Mouse (Mus musculus) heart, embryonic 15.5 days (tissue): ENCODE measurements around the gene Zfp865. TPM values are rescaled to one million over a fixed set of nuclear protein-coding genes. Genes with fewer than 3 reads are reported as not detected.
"Not testable (repeated sequence)": the region's sequence is repeated elsewhere in the genome, so short reads cannot be mapped to it uniquely, and the experiment has no call there.

Experiments
- ATAC-seq: fragments of 200-750 bp; cut with Nextera tagmentation; replicated peaks from 2 replicates; pipeline ENCODE4 v1.8.0; 2017; ENCODE audit warnings: low read depth, moderate TSS enrichment; ENCODE audit not compliant: insufficient number of reproducible peaks, insufficient read depth, low FRiP score
- H3K27ac ChIP-seq: fragments of 300-500 bp; sonication (generic); 2 replicates; pipeline ENCODE4 v1.5.1; 2015; ENCODE audit warnings: mild to moderate bottlenecking, inconsistent platforms
- H3K27me3 ChIP-seq: fragments of 300-500 bp; sonication (generic); 2 replicates; pipeline ENCODE4 v1.6.1; 2015; ENCODE audit warnings: inconsistent platforms
- H3K36me3 ChIP-seq: fragments of 300-500 bp; sonication (generic); 2 replicates; pipeline ENCODE4 v1.6.1; 2015; ENCODE audit warnings: mild to moderate bottlenecking, inconsistent platforms
- H3K4me1 ChIP-seq: fragments of 300-500 bp; sonication (generic); replicated peaks from 2 replicates; pipeline ENCODE4 v1.6.1; 2015; ENCODE audit warnings: inconsistent platforms
- H3K4me2 ChIP-seq: fragments of 300-500 bp; sonication (generic); 2 replicates; pipeline ENCODE4 v1.6.1; 2015; ENCODE audit warnings: inconsistent platforms, mild to moderate bottlenecking, moderate library complexity
- H3K4me3 ChIP-seq: fragments of 300-500 bp; sonication (generic); 2 replicates; pipeline ENCODE4 v1.5.1; 2015; ENCODE audit warnings: mild to moderate bottlenecking, inconsistent platforms
- H3K9ac ChIP-seq: fragments of 300-500 bp; sonication (generic); 2 replicates; pipeline ENCODE4 v1.6.1; 2015; ENCODE audit warnings: mild to moderate bottlenecking, inconsistent platforms
- H3K9me3 ChIP-seq: fragments of 300-500 bp; sonication (generic); replicated peaks from 2 replicates; pipeline ENCODE4 v1.6.1; 2016; ENCODE audit warnings: inconsistent platforms
- WGBS: fragments of 180-500 bp; shearing (Covaris S2); methylation state at CpG from one replicate; pipeline ENCODE4 v1.1.7; 2015; ENCODE audit warnings: mixed read lengths; 5-methylcytosine and 5-hydroxymethylcytosine counted together
- polyA plus RNA-seq: library from polyadenylated mRNA; unstranded; fragments of >200 nt; fragmentation: Nextera tagmentation; extraction: Ambion mirVana; gene quantifications from 2 replicates; pipeline ENCODE4 v1.2.1, GENCODE M21; 2015

The Zfp865 gene
- polyA plus RNA-seq, 1 experiment from 2014 or later, result 3.3 TPM

DNA sequence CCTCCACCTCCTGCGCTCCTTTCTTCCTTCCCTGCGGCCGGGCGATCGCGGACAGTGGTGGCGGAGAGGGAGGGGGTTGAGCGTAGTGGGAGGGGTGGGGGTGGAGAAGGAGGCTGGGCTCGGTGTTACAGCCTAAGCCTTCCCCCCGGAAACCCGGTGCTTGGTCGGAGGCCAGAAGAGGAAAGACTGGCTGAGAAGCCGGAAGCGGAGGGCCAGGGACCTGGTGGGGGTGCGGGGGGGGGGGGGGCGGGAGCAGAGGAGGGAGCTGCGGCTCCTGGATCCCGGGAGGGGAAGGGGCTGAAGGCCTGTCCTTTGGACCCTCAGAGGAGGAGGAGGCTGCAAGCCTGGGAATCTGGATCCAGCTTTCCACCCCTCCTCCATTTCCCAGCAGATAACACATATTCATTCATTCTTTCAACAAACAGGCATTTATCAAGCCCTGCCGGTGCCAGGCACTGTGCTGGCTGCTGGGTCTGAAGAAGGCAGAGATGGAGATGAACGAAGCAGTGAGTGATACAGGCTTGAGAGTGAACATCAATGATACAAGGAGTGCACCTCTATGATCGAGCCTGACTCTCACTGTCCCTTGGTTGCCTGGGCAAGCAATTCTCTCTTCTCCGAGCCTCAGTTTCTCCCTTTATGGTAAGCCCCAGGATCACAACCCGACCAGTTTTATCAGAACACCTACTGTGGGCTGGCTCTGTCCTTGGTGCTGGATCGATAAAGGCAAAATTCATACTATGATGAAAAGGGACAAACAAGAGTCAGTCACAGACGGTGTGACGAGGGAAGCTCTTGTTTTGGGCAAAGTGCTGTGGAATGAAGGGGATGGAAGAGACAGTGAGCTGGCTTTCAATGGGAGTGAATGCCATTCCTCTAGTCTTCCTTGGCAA is 23.9 kb upstream of the Zfp865 start, which contains the start of gene Zfp579:
Gene Zfp579 (minus strand): TSS at position 156 of the 893 bp plus-strand sequence.
- Histone ChIP-seq H3K9me3 (no peaks in the 10 kb centered on the region), H3K4me3 (peak within 1 kb of the TSS; percentile 71), H3K27ac (peak within 1 kb of the TSS; percentile 59), H3K27me3 (peaks cover 20% of the 10 kb centered on the region), H3K9ac (peak within 1 kb of the TSS; percentile 75), H3K4me2 (peak within 1 kb of the TSS; percentile 82), H3K4me1 (peaks cover 27% of the 10 kb centered on the region), H3K36me3 (peaks cover 22% of the 10 kb centered on the region)
- 8% methylated on average over 14 of the region's 26 CpGs for WGBS
- ATAC-seq, result peak; percentile 76

DNA sequence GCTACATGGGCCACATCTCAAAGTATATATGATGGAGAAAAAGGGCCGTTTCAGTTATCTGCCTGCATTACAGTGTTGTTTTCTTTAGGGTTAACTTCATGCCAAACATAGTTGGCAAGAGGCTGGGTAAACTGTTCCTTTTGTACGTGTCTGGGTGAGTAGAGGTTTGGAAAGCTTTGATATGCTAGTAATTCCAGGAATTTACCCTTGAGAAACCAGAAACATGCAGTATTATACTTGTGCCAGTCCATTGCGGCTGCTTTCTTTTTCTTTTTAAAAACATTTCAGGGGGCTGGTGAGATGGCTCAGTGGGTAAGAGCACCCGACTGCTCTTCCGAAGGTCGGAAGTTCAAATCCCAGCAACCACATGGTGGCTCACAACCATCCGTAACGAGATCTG is 23.2 kb upstream of the Zfp865 start:
- Histone ChIP-seq H3K4me2 (peak overlapping the region; percentile 82), H3K27ac (peak overlapping the region; percentile 59; the same call in 1 of the 2 replicates), H3K4me3 (peak overlapping the region; percentile 71), H3K9ac (no peak overlapping the region), H3K36me3 (peaks cover 22% of the 10 kb centered on the region), H3K27me3 (peaks cover 20% of the 10 kb centered on the region), H3K9me3 (no peaks in the 10 kb centered on the region), H3K4me1 (peaks cover 27% of the 10 kb centered on the region)
- ATAC-seq, result no peak
- 54% methylated on average over 8 of the region's 8 CpGs for WGBS

DNA sequence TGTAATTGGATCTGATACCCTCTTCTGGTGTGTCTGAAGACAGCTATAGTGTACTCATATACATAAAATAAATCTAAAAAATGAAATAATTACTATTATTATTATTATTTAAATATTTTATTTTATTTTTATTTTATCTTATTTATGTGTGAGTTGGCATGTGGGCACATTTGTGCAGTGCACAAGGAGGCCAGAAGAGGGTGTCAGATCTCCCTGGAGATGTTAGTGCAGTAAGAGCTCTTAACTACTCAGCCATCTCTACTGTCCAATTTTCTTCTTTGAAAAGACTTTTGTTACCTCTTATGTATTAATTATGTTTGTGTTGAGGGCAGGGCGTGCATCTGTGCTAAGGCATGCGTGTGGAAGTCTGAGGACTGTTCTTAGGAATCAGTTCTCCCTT is 20.3 kb upstream of the Zfp865 start:
- H3K4me2 ChIP-seq, result no peak overlapping the region
- WGBS, result 61% methylated on average over 2 of the region's 2 CpGs
- no peaks in the 10 kb centered on the region for H3K9me3 ChIP-seq
- no peak for ATAC-seq
- no peaks in the 10 kb centered on the region for H3K27me3 ChIP-seq
- H3K4me1 ChIP-seq, result peaks cover 14% of the 10 kb centered on the region
- H3K9ac ChIP-seq, result no peak overlapping the region
- no peaks in the 10 kb centered on the region for H3K36me3 ChIP-seq
- H3K4me3 ChIP-seq, result no peak overlapping the region
- H3K27ac ChIP-seq, result no peak overlapping the region

DNA sequence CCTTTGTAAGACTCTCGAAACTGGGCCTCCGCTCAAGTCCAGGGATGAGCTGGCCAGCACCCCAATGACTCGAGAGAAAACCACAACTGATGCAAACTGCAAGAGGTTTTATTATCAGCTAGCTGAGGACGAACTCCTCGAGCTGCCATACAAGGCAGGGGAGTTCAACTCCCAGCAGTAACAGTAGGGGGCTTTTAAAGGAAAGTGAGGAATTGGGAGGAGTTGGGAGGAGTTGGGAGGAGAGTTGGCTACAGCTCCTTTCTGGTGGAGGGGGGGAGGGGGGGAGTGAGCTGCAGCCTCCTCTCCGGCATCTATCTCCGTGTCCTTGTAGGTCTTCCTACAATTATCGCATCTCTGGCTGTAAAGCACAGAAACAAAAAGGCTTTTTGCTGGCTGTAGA is 17.3 kb upstream of the Zfp865 start:
- not testable (repeated sequence) for H3K4me2 ChIP-seq, H3K27ac ChIP-seq, H3K27me3 ChIP-seq, H3K4me1 ChIP-seq, ATAC-seq, H3K4me3 ChIP-seq, H3K9ac ChIP-seq, H3K9me3 ChIP-seq
- peaks cover 18% of the 10 kb centered on the region for H3K36me3 ChIP-seq
- 60% methylated on average over 8 of the region's 8 CpGs for WGBS

DNA sequence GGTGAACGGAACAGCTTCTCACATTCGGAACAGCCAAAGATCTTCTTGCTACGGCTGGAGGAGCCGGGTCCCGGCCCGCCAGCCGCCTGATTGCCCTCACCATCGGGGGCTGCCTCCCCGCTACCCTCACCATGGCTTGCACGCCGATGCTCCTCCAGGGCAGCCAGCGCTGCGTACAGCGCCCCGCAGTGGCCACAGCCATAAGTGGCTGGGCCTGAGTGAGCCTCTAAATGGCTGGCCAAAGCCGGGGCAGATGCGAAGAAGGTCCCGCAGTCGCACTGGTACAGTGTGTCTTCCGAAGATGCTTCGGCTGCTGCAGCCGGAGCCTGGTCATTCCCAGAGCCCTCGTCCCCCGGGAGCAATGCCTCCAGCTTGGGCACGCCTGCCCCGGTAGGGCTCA is 11.9 kb upstream of the Zfp865 start:
- 95% methylated on average over 26 of the region's 26 CpGs for WGBS
- no peak for ATAC-seq

DNA sequence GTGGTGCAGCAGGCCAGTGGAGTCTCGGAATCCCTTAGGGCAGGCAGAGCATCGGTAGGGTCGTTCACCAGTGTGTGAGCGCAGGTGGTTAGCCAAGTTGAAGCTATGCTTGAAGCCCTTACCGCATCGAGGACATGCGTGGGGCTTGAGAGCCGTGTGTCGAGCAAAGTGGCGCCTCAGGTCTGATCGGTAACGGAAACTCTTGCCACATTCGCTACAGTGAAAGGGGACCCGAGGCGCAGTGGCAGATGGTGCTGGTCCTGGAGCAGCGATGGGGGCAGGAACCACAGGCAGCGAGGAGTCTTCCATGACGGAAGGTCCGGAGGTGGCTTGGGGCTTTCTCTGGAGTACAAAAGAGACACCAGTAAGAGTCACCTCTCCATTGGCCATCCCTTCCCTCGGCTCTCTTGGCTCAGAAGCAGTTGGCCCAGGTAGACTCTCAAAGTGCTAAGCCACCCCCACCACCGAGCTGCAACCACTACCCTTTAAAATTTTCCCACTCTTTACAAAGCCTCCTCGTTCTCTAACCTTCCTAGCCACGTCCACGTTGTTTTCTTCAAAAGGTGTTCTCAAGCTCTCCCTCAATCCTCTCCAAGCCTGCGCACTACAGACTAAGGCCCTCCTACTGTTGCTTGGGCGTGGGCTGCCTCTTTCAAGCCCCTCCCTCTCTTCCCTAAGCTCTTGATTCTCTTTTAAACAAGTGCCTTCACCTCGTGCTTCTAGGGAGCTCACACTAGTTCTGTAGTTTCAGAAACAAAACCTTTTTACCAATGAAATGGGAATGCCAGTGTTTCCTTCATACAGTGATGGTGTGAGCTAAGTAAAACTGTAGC is 7.3 kb upstream of the Zfp865 start:
- Histone ChIP-seq H3K9me3 (no peaks in the 10 kb centered on the region), H3K4me1 (peaks cover 7% of the 10 kb centered on the region), H3K27ac (no peak overlapping the region), H3K4me3 (peak overlapping the region; percentile 79), H3K36me3 (peaks cover 57% of the 10 kb centered on the region), H3K27me3 (no peaks in the 10 kb centered on the region), H3K4me2 (peak overlapping the region; percentile 64), H3K9ac (no peak overlapping the region)
- ATAC-seq, result no peak
- 88% methylated on average over 27 of the region's 27 CpGs for WGBS

More for the DNA sequence above, 11.9 kb upstream of the Zfp865 start:
- Histone ChIP-seq H3K4me3 (no peak overlapping the region), H3K27me3 (no peaks in the 10 kb centered on the region), H3K4me1 (no peaks in the 10 kb centered on the region; the same call in 1 of the 2 replicates), H3K27ac (no peak overlapping the region), H3K4me2 (no peak overlapping the region), H3K9ac (no peak overlapping the region), H3K9me3 (no peaks in the 10 kb centered on the region), H3K36me3 (peaks cover 67% of the 10 kb centered on the region)

DNA sequence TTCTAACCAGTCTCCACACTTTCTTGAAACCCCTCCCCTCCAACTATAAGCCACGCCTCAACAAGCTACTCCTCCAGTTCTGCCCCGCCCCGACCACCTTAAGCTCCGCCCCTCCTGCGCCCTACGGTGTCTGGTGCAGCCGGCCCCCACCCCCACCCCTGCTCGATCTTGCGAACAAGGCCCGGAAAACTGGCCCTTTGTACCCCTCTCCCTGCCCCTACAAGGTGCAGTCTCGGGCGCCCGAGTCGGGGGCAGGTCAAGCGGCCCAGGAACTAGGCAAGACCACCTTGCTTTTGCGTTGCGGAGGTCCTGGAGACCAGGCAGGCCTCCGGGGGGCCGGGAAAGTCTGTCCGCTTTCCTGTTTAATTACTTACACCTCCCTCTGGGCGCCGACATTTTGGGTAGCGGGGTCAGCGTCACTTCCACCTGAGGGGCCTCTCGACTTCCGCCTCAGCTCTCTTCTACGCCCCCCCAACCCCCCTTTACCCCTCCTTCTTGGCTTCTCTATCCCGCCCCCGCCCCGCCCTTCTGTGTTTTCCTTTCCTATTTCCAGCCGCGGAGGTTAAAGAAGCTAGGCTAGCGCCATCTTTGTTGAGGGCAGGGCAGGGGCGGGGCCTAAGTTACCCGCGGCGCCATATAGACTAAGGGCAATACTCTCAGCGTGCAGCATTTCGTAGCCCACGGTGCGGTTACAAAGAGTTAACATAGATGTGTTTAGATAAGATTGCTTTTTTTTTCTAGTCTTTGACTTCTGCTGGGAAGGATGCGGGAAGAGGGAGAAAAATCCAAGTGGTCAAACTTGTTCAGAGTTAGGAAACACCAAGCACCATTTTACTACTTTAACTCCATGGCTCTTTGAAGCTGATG is 5.7 kb upstream of the Zfp865 start, which contains the start of the genes Zfp524 and Fiz1:
Gene Zfp524 (plus strand): TSS at position 165 of the 867 bp plus-strand sequence.
Gene Fiz1 (minus strand): TSS at position 447 of the 867 bp plus-strand sequence.
- peak within 1 kb of the TSS; percentile 99 for H3K27ac ChIP-seq
- H3K9ac ChIP-seq, result peak within 1 kb of the TSS; percentile 83
- peak; percentile 79 for ATAC-seq
- peak within 1 kb of the TSS; percentile 79 for H3K4me3 ChIP-seq
- peaks cover 43% of the 10 kb centered on the region for H3K36me3 ChIP-seq
- peaks cover 7% of the 10 kb centered on the region for H3K4me1 ChIP-seq
- WGBS, result under 1% methylated on average over 42 of the region's 42 CpGs
- H3K4me2 ChIP-seq, result peak within 1 kb of the TSS; percentile 64
- no peaks in the 10 kb centered on the region for H3K9me3 ChIP-seq
- H3K27me3 ChIP-seq, result no peaks in the 10 kb centered on the region

DNA sequence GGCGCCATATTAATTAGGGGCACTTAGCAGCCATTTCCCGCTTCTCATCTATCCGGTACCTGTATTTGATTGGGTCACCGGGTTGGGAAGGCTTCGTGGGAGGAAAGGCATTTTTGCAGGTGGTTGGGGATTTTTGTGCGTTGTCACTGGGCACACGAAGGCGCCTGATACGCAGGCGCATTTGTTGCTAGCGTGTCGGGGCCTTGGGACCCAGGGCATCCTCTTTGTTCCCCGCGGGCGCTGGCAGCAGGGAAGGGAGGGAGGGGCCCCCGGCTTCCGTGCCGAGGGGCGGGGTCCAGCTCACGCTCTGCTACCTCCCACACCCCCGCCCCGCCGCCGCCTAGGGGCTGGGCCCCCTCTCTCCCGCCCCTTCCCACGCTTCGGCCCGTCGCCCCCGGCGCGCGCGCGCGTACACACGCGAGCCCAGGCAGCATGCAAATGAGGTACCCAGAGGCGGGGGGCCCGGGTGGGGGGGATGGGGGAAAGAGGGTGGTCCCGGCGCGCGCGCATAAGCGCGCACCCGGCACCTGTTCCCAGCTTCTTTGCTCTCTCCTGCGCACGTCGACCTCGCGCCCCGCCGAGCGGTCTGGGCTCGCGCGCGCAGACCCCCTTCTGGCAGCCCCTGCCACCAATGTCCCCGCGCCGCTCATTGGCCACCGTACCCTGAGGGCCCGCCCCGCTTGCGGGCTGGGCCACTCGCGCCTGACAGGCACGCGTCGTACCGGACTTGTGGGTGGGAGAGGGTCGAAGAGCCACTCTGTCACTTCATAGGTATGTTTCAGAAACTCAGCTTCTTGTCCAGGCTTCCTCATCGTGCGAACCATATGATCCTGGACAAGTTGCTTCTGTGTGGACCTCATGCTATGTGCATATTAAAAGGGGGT is 4.8 kb upstream of the Zfp865 start, which contains the start of gene Gm44973:
Gene Gm44973 (plus strand): TSS at position 379 of the 884 bp plus-strand sequence.
- H3K4me1 ChIP-seq, result peaks cover 9% of the 10 kb centered on the region
- ATAC-seq, result peak; percentile 83

DNA sequence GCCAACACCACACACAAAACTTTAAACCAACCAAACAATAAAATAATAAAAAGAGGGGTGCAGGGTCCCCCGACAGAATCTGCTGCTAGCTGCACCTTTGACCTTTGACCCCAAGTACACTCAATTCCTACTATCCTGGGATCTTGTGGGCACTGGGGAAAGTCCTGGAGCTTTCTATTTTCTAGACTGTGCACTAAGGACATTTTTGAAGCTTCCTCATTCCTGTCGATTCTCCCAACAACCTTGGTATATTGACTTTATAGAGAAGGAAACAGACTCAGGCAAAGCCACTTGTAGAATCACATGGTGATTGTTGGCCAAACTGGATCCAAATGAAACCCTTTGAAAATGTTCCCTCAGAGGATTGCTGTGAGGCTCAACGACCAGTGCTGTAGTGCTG is 4.1 kb upstream of the Zfp865 start:
- peak overlapping the region; percentile 64 for H3K4me2 ChIP-seq
- H3K27ac ChIP-seq, result peak overlapping the region; percentile 99
- H3K9ac ChIP-seq, result peak overlapping the region; percentile 72
- H3K36me3 ChIP-seq, result peaks cover 27% of the 10 kb centered on the region
- H3K4me1 ChIP-seq, result peaks cover 12% of the 10 kb centered on the region
- H3K27me3 ChIP-seq, result no peaks in the 10 kb centered on the region
- ATAC-seq, result no peak
- H3K9me3 ChIP-seq, result no peaks in the 10 kb centered on the region
- WGBS, result 54% methylated on average over 3 of the region's 3 CpGs
- peak overlapping the region; percentile 79 for H3K4me3 ChIP-seq

More for the DNA sequence above, 4.8 kb upstream of the Zfp865 start, which contains the start of gene Gm44973:
- peak within 1 kb of the TSS; percentile 99 for H3K27ac ChIP-seq
- no peaks in the 10 kb centered on the region for H3K27me3 ChIP-seq
- H3K9me3 ChIP-seq, result no peaks in the 10 kb centered on the region
- H3K9ac ChIP-seq, result peak within 1 kb of the TSS; percentile 83
- H3K4me2 ChIP-seq, result peak within 1 kb of the TSS; percentile 64
- H3K4me3 ChIP-seq, result peak within 1 kb of the TSS; percentile 79
- peaks cover 34% of the 10 kb centered on the region for H3K36me3 ChIP-seq
- WGBS, result under 1% methylated on average over 57 of the region's 76 CpGs

DNA sequence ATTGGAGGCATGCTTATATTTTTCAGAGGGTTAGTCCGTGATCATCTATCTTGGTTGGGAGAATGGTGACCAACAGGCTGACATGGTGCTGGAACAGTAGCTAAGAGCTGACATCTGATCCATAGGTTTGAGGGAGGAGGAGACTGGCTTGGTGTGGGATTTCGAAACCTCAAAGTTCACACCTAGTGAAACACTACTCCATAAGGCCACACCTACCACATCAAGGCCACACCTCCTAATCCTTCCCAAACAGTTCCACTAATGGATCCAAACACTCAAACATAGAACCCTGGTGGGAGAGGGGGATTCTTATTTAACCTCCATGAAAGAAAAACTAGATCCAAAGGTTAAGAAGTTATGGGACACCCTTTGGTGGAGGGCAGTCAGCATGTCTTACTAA is 3.3 kb upstream of the Zfp865 start:
- Histone ChIP-seq H3K36me3 (peaks cover 18% of the 10 kb centered on the region), H3K9me3 (no peaks in the 10 kb centered on the region), H3K4me3 (no peak overlapping the region), H3K4me1 (peaks cover 19% of the 10 kb centered on the region), H3K9ac (no peak overlapping the region), H3K27me3 (no peaks in the 10 kb centered on the region), H3K4me2 (no peak overlapping the region), H3K27ac (no peak overlapping the region)
- 97% methylated on average over 2 of the region's 2 CpGs for WGBS
- no peak for ATAC-seq
